Mouse (Mus musculus) kidney, postnatal 14 days (tissue): ENCODE measurements around the gene Ank.

Source experiments
- DNase-seq: peaks from one replicate; pipeline ENCODE4 v3.0.0; 2022; ENCODE audit warnings: mixed read lengths

Ank gene

GRCm38 (mm10) chr15:27545203-27545602 lies 78.7 kb downstream of the Ank start:
- no peak for DNase-seq

- no peak for DNase-seq
Observed at GRCm38 (mm10) chr15:27548110-27548509, 81.6 kb downstream of the Ank start.

- no peak for DNase-seq
Observed at GRCm38 (mm10) chr15:27549071-27549470, 82.6 kb downstream of the Ank start.

GRCm38 (mm10) chr15:27549878-27550277 lies 83.4 kb downstream of the Ank start:
- no peak for DNase-seq

GRCm38 (mm10) chr15:27550358-27550992 lies 84.0 kb downstream of the Ank start:
- DNase-seq, result no peak

GRCm38 (mm10) chr15:27551117-27552114 lies 84.9 kb downstream of the Ank start:
- no peak for DNase-seq

- no peak for DNase-seq
Observed at GRCm38 (mm10) chr15:27552129-27552700, 85.7 kb downstream of the Ank start.

- DNase-seq, result no peak
Observed at GRCm38 (mm10) chr15:27553554-27553953, 87.1 kb downstream of the Ank start.

GRCm38 (mm10) chr15:27558456-27559147 lies 92.1 kb downstream of the Ank start:
- no peak for DNase-seq

- DNase-seq, result peak; percentile 11
Observed at GRCm38 (mm10) chr15:27560315-27560714, 93.8 kb downstream of the Ank start.

- no peak for DNase-seq
Observed at GRCm38 (mm10) chr15:27564106-27565100, 97.9 kb downstream of the Ank start.

GRCm38 (mm10) chr15:27565626-27566185 lies 99.2 kb downstream of the Ank start:
- no peak for DNase-seq

- no peak for DNase-seq
Observed at GRCm38 (mm10) chr15:27567356-27567755, 100.9 kb downstream of the Ank start.

- no peak for DNase-seq
Observed at GRCm38 (mm10) chr15:27568371-27568770, 101.9 kb downstream of the Ank start.

GRCm38 (mm10) chr15:27569924-27570323 lies 103.4 kb downstream of the Ank start:
- no peak for DNase-seq

GRCm38 (mm10) chr15:27570385-27570784 lies 103.9 kb downstream of the Ank start:
- DNase-seq, result no peak

- no peak for DNase-seq
Observed at GRCm38 (mm10) chr15:27571179-27571578, 104.7 kb downstream of the Ank start.

- no peak for DNase-seq
Observed at GRCm38 (mm10) chr15:27574992-27575781, 108.7 kb downstream of the Ank start.

- DNase-seq, result peak; percentile 32
Observed at GRCm38 (mm10) chr15:27575932-27576331, 109.5 kb downstream of the Ank start.

GRCm38 (mm10) chr15:27576886-27577285 lies 110.4 kb downstream of the Ank start:
- DNase-seq, result no peak
